Mouse (Mus musculus): ENCODE results near the gene Srgap3. TPM values are rescaled to one million over a fixed set of nuclear protein-coding genes. Genes with fewer than 3 reads are reported as not detected.
A peak's percentile ranks its signal among the peaks of the same experiment; 100 is the strongest.

The Srgap3 gene
- polyA plus RNA-seq, 1 experiment = 91.4 TPM

DNA sequence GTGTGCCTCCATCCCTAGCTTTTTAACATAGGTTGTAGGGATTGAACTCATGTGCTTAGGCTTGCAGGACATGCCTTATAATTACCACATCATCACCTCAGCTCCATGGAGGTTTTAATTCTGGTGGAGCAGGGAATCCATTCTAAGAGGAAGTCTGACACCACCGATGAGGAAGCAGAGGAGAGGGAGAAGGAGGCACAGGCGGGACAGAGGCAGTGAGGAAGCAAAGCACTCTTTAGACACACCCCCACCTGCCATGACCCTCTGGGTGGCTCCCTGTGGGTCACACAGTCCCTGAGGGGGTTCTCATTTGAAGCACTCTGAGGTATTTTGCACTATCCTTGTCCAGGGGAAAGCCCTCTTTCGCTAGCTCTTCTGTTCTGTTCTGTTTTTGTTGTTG lies 194.5 kb downstream of the Srgap3 start:
- Histone ChIP-seq H3K27ac (ENCODE audit: insufficient read depth, low read length) (no peak overlapping the region), H3K4me1 (ENCODE audit: control insufficient read depth, insufficient read depth, low read length) (peaks cover 5% of the 10 kb centered on the region), H3K4me3 (ENCODE audit: insufficient read depth, low read length) (no peak overlapping the region)
- no peak for TF ChIP-seq CTCF (IDR thresholded peaks at IDR 0.05; ENCODE audit: extremely low read depth, insufficient read depth, low read length)
- no peak for TF ChIP-seq POLR2A (IDR thresholded peaks at IDR 0.05; ENCODE audit: extremely low read depth, insufficient read depth, low read length)

DNA sequence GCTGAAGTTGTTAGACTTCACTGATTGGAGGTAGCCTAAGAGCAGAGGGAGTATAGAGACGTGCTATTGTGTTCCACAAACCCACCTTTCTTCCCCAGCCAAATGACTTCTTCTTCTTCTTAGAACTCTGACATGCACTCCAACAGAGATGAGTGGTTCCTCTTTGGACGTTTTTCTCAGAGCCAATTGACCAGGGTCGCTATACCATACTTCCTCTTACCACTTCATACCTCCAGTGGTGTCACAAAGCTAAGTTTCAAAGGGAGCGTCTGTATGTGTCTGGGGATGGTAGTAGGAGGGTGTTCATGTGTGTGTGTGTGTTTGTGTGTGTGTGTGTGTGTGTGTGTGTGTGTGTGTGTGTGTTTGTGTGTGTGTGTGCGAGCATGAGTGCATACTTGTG lies 195.1 kb downstream of the Srgap3 start:
- H3K4me1 ChIP-seq (ENCODE audit: control insufficient read depth, insufficient read depth, low read length) = peaks cover 5% of the 10 kb centered on the region
- TF ChIP-seq CTCF (IDR thresholded peaks at IDR 0.05; ENCODE audit: extremely low read depth, insufficient read depth, low read length) (no peak), POLR2A (IDR thresholded peaks at IDR 0.05; ENCODE audit: extremely low read depth, insufficient read depth, low read length) (no peak)

DNA sequence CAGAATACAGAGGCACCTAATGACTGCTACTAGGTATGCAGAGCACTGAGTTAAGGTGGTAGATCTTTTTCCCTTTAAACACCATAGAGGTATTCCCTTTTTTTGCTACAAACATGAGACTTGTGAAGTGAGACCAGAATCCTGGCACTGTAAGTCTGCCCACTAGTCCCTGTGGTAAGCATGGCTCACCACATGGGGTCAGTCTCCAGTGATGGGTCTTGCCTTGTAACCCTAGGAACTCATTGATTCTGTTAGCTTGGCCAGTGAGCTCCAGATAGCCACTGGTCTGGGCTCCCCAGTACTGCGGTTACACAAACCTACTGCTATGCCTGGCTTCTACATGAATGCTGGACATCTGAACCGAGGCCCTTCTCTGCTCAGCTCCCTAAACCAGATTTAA lies 204.8 kb downstream of the Srgap3 start:
- TF ChIP-seq POLR2A (IDR thresholded peaks at IDR 0.05; ENCODE audit: extremely low read depth, insufficient read depth, low read length) (no peak), CTCF (IDR thresholded peaks at IDR 0.05; ENCODE audit: extremely low read depth, insufficient read depth, low read length) (0 out of 2 replicates have a peak, but pooled peaks have one; percentile 15)
- H3K4me1 ChIP-seq (ENCODE audit: control insufficient read depth, insufficient read depth, low read length) = peaks cover 3% of the 10 kb centered on the region; the same call in 1 of the 2 replicates
- no peak overlapping the region for H3K4me3 ChIP-seq (ENCODE audit: insufficient read depth, low read length)
- H3K27ac ChIP-seq (ENCODE audit: insufficient read depth, low read length) = 0 out of 2 replicates have a peak overlapping the region, but pooled peaks have one; percentile 0

More for the DNA sequence above, 195.1 kb downstream of the Srgap3 start:
- Histone ChIP-seq H3K27ac (ENCODE audit: insufficient read depth, low read length) (no peak overlapping the region), H3K4me3 (ENCODE audit: insufficient read depth, low read length) (no peak overlapping the region)

DNA sequence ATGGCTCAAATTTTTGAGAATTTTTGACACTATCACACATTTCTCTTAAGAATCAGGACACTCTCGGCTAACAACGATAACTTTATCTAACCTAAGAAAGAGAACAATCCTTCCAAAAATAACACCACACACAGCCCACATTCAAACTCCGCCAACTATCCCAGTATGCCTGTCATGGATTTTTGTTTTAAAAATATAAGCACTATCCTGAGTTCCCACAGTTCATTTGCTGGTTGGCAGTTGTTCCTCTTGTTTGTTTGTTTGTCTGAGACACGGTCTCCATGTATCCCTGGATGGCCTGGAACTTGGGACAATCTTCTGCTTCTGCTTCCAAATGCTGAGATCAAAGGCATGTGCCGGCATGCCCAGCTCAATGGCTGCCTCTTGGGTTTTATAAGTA lies 205.3 kb downstream of the Srgap3 start:
- H3K4me3 ChIP-seq (ENCODE audit: insufficient read depth, low read length) = no peak overlapping the region
- H3K4me1 ChIP-seq (ENCODE audit: control insufficient read depth, insufficient read depth, low read length) = peaks cover 3% of the 10 kb centered on the region; the same call in 1 of the 2 replicates
- no peak overlapping the region for H3K27ac ChIP-seq (ENCODE audit: insufficient read depth, low read length)
- TF ChIP-seq CTCF (IDR thresholded peaks at IDR 0.05; ENCODE audit: extremely low read depth, insufficient read depth, low read length) = no peak
- no peak for TF ChIP-seq POLR2A (IDR thresholded peaks at IDR 0.05; ENCODE audit: extremely low read depth, insufficient read depth, low read length)

DNA sequence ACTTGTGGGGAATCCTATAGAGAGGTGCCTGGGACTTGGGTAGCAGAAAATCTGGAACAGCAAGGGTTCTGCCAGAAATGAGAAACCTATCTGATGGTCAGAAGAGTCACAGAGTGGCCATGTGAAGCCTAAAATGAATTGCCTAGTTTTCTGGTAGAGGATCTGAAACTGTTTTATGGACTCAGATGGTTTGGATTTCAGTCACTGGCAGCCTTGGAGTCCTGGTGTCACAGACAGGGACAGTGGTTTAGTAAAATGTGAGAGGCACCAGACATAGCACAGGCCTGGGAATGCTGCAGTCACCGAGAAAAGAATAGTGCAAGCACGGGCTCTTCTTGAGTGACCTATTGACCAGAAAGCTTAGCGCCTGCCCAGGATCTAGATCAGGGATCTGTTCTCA lies 207.4 kb downstream of the Srgap3 start:
- peaks cover 1% of the 10 kb centered on the region; the same call in 1 of the 2 replicates for H3K4me1 ChIP-seq (ENCODE audit: control insufficient read depth, insufficient read depth, low read length)
- no peak overlapping the region for H3K4me3 ChIP-seq (ENCODE audit: insufficient read depth, low read length)
- no peak overlapping the region for H3K27ac ChIP-seq (ENCODE audit: insufficient read depth, low read length)
- no peak for TF ChIP-seq CTCF (IDR thresholded peaks at IDR 0.05; ENCODE audit: extremely low read depth, insufficient read depth, low read length)
- no peak for TF ChIP-seq POLR2A (IDR thresholded peaks at IDR 0.05; ENCODE audit: extremely low read depth, insufficient read depth, low read length)

DNA sequence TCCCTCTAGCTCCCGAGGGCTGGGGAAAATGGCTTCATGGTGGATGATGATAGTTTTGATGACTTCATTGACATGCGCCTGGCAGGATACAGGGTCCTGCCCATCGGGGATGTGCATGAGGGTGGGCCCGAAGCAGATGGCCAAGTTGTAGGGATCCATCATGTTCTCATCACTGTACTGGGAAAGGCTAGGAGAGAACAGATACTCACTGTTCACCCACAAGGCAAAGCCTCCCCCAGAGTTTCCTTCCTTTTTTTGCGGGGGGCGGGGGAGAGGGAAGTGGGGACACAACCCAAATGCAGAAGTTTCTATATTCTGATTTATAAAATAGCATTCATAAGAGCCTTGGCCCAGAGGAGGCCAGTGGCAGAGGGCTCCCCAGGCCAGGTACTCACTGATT lies 208.1 kb downstream of the Srgap3 start:
- Histone ChIP-seq H3K27ac (ENCODE audit: insufficient read depth, low read length) (no peak overlapping the region), H3K4me1 (ENCODE audit: control insufficient read depth, insufficient read depth, low read length) (peaks cover 1% of the 10 kb centered on the region; the same call in 1 of the 2 replicates), H3K4me3 (ENCODE audit: insufficient read depth, low read length) (no peak overlapping the region)
- TF ChIP-seq POLR2A (IDR thresholded peaks at IDR 0.05; ENCODE audit: extremely low read depth, insufficient read depth, low read length) (no peak), CTCF (IDR thresholded peaks at IDR 0.05; ENCODE audit: extremely low read depth, insufficient read depth, low read length) (no peak)

DNA sequence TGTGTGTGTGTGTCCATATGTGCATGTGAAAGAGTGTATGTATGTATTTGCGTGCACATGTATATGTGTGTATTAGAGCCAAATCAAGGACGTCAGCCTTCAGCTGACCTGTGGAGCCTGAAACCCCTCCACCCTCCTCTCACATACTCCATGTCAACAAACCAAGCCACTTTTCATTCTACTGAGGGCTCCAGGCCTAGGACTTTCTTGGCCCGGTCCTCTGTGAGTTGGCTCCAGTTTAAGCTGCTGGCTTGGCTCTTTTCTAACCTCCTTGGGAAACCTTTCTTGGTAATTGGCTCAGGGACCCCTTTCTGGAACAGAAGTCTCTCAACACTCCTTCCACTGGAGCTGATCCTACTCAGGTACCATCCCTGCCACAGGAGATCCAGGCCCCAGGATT lies 210.6 kb downstream of the Srgap3 start:
- Histone ChIP-seq H3K4me3 (ENCODE audit: insufficient read depth, low read length) (no peak overlapping the region), H3K27ac (ENCODE audit: insufficient read depth, low read length) (peak overlapping the region; percentile 42; the same call in 1 of the 2 replicates), H3K4me1 (ENCODE audit: control insufficient read depth, insufficient read depth, low read length) (no peaks in the 10 kb centered on the region)
- TF ChIP-seq POLR2A (IDR thresholded peaks at IDR 0.05; ENCODE audit: extremely low read depth, insufficient read depth, low read length) = no peak
- no peak for TF ChIP-seq CTCF (IDR thresholded peaks at IDR 0.05; ENCODE audit: extremely low read depth, insufficient read depth, low read length)

DNA sequence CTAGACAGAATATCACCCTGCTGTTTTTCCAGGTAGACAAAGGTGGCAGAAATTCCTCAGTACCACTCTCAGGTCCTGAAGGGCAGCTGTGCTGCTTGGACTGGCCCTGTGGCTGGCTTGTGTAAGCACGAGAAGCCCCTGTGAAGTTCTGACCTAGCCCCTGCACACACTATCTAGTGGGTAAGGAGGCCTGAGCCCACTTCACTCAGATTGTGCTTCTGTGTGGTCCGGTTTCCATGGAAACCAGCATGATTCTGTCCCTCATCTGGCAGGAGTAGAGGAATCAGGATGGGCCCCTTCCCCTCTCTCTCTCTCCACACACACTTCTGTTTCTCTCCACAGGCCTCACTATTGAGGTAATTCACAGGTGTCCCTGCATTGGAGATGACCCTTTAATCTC lies 212.0 kb downstream of the Srgap3 start:
- H3K4me1 ChIP-seq (ENCODE audit: control insufficient read depth, insufficient read depth, low read length) = no peaks in the 10 kb centered on the region
- no peak overlapping the region for H3K4me3 ChIP-seq (ENCODE audit: insufficient read depth, low read length)
- no peak for TF ChIP-seq POLR2A (IDR thresholded peaks at IDR 0.05; ENCODE audit: extremely low read depth, insufficient read depth, low read length)
- TF ChIP-seq CTCF (IDR thresholded peaks at IDR 0.05; ENCODE audit: extremely low read depth, insufficient read depth, low read length) = no peak
- H3K27ac ChIP-seq (ENCODE audit: insufficient read depth, low read length) = no peak overlapping the region

DNA sequence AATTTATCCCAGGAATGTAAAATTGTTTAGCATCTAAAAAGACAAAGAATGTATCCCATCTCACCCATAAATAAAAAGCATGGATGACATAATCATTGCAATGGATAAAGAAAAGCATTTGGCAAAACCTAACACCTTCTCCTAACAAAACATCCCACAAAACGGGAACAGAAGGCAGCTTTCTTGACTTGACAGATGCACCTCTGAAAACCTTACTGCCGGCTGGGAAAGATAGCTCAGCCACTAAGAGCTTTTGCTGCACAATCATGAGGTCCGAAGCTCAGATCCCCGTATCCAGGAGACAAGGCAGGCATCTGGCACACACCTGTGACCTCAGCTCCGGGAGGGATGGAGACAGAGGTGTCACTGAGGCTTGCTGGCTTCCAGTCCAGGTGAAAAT lies 213.1 kb downstream of the Srgap3 start:
- Histone ChIP-seq H3K27ac (ENCODE audit: insufficient read depth, low read length) (no peak overlapping the region), H3K4me1 (ENCODE audit: control insufficient read depth, insufficient read depth, low read length) (peaks cover 3% of the 10 kb centered on the region), H3K4me3 (ENCODE audit: insufficient read depth, low read length) (no peak overlapping the region)
- TF ChIP-seq POLR2A (IDR thresholded peaks at IDR 0.05; ENCODE audit: extremely low read depth, insufficient read depth, low read length) (no peak), CTCF (IDR thresholded peaks at IDR 0.05; ENCODE audit: extremely low read depth, insufficient read depth, low read length) (no peak)

DNA sequence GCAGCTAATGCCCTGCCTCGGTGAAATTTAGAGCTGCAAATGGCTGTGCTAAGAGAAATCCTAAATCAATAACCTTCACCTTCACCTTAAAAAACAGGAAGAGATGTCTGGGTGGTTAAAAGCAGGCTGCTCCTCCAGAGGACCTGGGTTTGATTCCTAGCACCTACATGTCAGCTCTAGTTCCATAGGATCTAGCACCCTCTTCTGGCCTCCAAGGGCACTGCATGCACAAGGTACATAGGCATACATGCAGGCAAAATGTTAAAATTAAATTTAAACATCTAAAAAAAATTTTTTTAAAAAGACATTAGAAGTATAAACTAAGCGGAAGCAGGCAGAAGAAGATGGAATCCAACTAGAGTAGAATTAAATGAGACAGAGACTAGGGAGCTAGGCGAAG lies 214.6 kb downstream of the Srgap3 start:
- Histone ChIP-seq H3K4me3 (ENCODE audit: insufficient read depth, low read length) (no peak overlapping the region), H3K4me1 (ENCODE audit: control insufficient read depth, insufficient read depth, low read length) (peaks cover 3% of the 10 kb centered on the region), H3K27ac (ENCODE audit: insufficient read depth, low read length) (no peak overlapping the region)
- peak; percentile 13; the same call in 1 of the 2 replicates for TF ChIP-seq CTCF (IDR thresholded peaks at IDR 0.05; ENCODE audit: extremely low read depth, insufficient read depth, low read length)
- no peak for TF ChIP-seq POLR2A (IDR thresholded peaks at IDR 0.05; ENCODE audit: extremely low read depth, insufficient read depth, low read length)
